Mouse (Mus musculus): ENCODE data around the gene Bax.

- TF ChIP-seq GATA1 (IDR thresholded peaks at IDR 0.05; ENCODE audit: low read length) (no peak), TAL1 (IDR thresholded peaks at IDR 0.05; ENCODE audit: low read length) (no peak)
Measured at GRCm38 (mm10) chr7:45486761-45487415, 20.2 kb upstream of the Bax start, which contains the start of gene Gm45808.
